Mouse (Mus musculus) stomach, postnatal 0 days (tissue): ENCODE results near the gene Atp13a3.

ENCODE experiments used
- CTCF ChIP-seq: IDR thresholded peaks from 2 replicates; pipeline ENCODE4 v1.5.1; 2016; ENCODE audit warnings: antibody characterized with exemption, low read depth, mild to moderate bottlenecking, moderate library complexity
- EP300 ChIP-seq: optimal IDR thresholded peaks from 2 replicates; pipeline ENCODE3; 2016; ENCODE audit warnings: antibody characterized with exemption

DNA sequence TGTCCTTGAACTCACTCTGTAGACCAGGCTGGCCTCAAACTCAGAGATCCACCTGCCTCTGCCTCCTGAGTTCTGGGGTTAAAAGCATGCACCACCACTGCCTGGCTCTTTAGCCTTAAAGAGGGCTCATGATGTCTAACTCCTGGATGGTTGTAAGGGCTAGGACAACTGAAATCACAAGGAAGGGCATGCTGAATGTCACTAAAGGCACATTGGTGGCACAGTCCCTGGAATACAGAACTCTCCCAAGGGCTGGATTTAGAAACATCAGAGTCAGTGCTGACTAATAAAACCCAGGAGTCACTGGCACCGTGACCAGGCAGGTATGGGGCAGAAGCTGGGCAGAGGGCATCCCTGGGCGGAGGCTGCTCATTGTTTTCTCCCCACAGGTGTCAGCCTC lies 102.4 kb downstream of the Atp13a3 start:
- no peak for TF ChIP-seq CTCF
- TF ChIP-seq EP300 = no peak
